Mouse (Mus musculus): ENCODE measurements around the gene Rccd1. TPM values are rescaled to one million over a fixed set of nuclear protein-coding genes. Genes with fewer than 3 reads are reported as not detected.

Gene Rccd1
- total RNA-seq, 2 experiments from 2014 or later = 4.7 to 6.8 TPM

DNA sequence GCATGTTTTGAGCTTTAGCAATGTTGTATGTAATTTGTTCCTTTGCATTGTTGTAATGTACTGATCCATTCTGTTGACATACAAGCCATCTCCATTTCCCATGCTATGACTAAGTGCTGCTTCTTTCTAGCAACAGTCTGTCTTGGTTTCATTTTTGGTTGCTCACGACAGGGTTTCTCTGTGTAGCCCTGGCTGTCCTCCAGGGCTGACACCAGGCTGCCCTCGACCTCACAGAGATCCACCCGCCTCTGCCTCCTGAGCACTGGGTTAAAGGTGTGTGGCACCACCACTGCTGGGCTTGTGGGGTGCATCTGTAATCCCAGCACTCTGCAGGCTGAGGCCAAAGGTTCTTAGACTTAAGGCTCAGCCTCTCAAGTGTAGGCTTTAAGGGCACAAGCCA lies 24.7 kb downstream of the Rccd1 start:
- no peak for DNase-seq

DNA sequence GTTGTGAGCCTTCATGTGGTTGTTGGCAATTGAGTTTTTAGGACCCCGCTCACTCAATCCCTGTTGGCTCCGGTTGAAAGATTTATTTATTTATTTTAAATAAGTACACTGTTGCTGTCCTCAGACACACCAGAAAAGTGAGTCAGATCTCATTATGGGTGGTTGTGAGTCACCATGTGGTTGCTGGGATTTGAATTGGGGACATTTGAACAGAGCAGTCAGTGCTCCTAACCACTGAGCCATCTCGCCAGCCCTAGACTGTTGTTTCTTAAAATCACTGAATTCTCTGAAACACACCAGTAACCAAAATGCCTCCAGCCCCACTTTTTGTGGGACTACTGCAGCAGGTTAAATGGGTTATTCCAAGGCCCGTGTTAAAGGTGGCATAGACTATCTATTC lies 25.5 kb downstream of the Rccd1 start:
- DNase-seq = no peak

DNA sequence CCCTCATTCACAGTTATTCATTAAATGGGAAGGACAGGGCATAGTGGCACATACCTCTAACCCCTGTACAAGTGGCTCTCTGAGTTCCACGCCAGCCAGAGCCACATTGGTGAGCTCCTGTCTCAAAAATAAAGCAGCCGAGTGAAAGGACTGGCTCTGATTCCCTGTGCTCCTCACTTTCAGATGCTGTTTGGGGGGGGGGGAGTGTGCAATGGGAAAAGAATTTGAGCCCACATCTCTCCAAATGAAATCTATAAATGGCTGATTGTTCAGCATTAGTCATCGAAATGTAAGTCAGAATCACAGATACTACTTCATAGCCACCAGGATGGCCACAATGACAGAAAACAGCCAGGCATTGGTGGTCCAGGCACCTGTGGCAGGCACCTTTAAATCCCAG lies 27.2 kb downstream of the Rccd1 start:
- no peak for DNase-seq

DNA sequence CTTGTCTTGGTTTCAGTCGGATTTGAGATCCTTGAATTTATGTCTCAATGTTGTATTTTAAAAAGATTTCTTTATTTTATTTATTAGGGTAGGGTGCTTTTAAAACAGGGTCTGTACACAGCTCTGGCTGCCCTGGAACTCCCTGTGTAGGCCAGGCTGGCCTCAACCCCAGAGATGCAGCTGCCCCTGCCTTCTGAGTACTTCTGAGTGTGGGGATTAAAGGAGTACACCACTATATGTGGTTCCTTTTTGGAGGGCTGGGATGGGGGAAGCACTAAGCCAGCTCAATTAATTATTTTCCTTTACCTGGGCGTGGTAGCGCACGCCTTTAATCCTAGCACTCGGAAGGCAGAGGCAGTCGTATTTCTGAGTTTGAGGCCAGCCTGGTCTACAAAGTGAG lies 27.8 kb downstream of the Rccd1 start:
- DNase-seq = no peak

DNA sequence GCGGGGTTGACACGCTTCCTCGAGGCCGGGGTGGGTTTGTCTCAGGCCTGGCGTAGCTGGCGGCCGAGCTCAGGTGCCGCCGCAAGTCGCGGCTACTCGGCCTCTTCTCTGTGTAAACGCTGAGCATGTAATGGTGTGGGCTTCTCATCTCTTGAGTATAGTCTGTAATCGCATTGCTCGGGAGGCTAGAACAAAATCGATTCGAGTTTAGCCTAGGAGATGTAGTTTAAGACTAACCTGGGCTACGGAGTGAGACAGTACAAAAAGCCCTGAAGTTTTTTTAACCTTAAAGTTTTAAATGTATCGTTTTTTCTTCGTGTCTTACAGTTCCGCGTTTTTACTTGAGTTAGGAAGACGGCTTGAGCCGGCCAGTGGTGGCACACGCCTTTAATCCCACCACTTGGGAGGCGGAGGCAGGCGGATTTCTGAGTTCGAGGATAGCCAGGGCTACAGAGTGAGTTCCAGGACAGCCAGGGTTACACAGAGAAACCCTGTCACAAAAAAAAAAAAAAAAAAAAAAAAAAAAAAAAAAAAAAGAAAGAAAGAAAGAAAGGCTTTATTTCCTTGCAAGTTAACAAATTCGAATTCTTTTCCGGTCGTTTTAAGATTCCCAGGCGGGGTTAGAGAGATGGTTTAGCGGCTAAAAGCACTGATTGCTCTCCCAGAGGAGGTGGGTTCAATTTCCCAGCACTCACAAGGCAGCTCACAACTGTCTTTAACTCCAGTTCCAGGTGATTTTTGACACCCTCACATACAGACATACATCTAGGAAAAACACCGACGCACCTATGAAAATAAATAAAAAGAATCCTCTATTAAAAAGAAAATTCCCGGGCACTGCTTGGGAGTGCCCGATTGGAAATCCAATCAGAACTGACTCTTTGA lies 29.2 kb downstream of the Rccd1 start:
- no peak for DNase-seq

DNA sequence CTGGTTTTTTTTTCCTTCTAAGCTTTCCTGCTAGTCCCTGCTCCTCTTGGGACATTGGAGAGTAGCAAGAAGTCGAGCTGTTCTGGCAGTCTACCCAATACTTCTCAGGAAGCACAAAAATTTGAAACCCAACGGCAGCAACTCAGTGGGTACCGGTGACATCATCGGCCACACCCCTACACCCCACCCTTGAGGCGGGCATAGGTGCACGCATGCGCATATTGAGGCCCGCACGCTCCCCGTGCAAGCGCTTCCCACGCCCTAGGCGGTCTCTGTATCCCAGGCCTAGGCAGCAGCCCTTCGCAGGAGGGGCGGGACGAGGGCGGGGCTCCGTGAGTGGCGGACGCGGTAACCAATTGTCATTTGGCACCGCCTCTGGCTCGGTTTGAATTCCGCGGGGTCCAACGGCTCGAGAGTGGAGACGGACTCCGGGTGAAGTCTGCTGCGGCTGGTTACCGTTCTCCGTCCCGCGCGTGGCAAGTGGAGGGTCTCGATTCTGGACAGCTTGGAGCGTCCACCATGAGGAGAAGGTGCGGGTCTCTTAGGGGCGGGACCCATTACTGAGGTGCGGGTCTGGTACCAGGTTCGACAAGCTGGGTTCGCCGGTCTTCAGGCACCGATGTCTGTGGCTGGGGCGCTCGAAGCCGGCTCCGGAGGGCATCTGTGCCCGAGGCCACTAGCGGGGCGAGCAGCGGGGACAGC lies 30.0 kb downstream of the Rccd1 start, which contains the start of gene Prc1:
Prc1 (plus strand) TSS at position 389 of the 702 bp plus-strand sequence.
- peak; percentile 99 for DNase-seq

DNA sequence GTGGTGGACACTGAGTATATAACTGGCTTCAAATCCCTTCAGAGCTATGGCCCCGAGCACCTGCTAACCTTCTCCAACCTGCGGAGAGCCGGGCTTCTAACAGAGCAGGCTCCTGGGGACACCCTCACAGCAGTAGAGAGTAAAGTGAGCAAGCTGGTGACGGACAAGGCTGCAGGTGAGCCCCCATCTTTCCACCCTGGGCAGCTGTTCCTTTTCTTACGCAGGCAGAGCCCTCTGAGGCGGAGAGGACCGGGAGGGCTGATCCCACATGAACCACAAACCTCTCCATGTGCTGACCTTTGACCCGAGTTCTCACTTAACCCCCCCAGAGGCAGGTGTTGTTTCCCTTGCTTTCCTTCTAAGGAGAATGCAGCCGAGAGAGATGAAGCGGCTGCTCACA lies 36.5 kb downstream of the Rccd1 start:
- DNase-seq = no peak

DNA sequence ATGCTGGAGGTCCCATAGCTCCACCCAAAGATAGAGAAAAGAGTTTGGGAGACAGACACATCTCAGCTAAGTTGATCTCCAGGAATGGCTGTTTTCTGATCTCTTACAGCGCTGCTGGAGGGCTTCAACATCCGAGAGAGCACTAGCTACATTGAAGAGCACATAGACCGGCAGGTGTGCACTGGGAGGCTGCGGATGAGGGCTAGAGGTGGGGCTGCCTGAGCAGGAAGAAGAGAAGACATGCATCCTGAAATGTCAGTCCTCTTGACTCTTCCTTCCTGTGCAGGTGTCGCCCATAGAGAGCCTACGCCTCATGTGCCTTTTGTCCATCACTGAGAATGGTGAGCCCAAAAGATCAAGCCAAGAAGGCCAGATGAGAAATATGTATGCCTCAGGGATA lies 38.5 kb downstream of the Rccd1 start:
- DNase-seq = no peak

DNA sequence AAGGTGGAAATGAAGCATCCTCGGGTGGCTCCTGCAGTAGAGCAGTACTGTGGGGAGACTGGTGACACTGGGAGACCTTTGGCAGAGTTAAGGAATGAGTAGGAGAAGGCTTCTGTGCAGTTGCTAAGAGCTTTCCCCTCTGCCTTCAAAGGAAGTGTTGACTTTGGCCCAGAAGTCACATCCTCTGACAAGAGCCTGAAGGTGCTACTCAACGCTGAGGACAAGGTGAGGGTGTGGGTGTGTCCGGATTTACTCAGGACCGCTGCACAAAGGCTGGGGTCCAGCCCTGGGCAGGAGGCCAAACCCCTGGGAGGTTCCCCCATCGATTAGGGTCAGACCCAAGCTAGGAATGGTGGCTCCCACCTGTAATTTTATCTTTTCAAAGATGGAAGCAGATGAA lies 39.9 kb downstream of the Rccd1 start:
- DNase-seq = no peak

DNA sequence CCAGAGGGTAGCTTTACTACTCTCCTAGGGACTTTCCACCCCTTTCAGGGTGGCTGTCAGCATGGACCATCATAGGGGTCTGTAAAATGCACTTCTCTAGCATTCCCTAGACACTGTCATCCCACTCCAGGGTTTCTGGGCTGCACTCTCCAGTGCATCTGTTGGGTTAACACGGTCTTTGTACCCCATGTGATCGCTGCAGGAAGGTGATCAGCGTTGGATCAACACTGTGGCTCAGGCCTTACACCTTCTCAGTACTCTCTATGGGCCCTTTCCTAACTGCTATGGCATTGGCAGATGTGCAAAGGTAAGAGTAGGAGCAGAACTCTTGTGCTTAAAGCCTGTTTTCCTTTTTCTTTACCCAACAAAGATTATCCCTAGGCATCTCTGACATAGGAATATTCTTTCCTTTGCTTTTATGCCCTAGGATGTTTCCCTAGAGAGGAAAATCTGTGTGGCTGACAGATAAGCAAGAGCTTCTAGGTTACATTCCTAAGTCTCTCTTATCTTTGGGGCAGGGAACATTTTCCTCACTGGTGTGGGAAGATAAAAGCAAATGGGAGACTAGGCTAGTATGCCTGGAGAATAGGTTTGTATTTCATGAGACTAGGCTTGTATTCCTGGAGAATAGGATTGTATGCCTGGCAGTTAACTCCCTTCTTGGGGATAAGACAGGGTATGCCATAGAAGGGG lies 40.9 kb downstream of the Rccd1 start:
- no peak for DNase-seq

DNA sequence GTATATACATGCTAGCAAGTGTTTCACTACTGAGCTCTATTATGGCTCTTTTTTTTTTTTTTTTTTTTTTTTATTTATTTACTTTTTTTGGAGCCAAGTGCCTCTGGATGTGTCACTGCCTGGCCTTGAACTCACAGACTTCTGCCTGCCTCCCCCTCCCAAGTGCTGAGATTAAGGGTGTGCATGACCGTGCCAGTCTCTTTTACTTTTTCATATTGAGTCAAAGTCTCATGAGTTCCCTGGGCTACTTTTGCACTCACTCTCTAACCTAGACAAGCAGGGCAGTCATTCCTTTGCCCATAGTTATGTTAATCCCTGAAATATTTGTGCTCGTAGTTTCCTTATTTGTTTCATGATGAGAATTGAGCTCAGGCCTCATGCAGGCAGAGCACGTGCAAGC lies 42.6 kb downstream of the Rccd1 start:
- no peak for DNase-seq

DNA sequence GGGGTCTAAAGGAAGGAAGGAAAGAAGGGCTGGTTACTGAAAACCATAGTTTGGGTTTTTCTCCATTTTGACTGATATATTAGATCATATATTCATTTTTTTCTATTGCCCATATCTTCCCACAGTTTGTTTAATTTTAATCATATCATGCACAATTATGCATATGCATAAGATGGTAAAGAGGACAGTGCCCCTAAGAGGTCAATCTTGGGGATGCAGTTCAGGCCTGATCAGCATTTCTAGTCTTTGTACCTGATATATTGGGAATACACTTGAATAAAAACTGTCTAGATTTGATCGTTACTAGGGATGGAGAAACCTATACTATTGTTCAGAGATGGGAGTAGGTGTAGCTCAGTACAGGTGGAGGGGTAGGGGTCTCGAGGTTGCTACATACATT lies 43.3 kb downstream of the Rccd1 start:
- DNase-seq = no peak

DNA sequence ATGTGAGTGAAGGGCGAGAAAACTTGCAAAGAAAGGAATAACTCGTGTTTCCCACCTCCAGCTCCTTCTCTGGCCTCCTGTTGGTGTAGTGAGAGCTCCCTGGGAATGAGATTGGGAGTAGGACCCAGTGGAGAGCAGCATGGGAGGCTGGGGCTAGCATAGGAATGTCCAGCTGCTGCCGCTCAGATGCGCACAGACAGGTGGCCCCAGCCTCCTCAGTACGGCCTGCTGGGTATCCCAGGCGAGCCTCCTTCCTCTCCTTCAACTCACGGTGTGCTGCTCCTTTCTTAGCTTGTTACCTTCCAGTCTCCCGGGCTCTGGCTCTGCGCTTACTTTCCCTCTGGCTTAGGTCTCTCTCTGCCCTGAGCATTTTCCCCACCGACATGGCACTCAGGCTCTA lies 44.2 kb downstream of the Rccd1 start:
- no peak for DNase-seq

DNA sequence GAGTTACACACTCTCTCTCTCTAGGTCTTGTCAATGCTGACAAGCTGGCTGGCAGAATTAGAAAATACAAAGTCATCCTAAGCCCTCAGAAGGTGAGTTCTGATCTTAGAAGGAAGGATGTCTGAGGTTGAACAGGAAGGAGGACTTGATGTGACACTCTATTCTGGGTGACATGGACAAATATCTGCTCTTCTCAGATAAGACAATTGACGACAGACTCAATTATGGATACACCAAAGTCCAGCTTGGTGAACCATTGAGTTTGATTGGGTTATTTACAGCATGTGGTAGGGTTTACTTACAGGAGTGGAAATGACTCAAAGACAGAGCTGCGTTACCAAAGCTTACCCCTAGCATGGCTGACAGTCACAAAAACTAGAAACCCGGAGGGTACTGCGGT lies 47.9 kb downstream of the Rccd1 start:
- no peak for DNase-seq

DNA sequence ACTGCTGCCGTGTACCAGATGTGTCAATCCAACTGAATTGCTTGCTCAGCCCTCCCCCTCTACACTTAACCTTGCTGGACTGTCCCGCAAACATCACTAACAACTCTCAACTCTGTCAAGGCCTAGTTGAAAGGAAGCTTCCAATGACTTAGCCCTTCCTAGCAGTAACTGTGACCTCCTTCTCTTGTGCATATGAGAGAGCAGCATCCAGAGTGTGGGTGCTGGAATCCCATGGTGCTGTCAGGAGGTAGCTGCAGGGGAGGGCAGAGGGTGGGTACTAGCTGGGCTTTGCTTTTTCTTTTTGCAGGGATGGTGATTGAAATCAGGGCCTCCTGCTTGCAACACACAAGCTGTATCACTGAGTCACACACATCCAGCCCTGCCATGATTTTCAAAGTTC lies 50.8 kb downstream of the Rccd1 start:
- no peak for DNase-seq

DNA sequence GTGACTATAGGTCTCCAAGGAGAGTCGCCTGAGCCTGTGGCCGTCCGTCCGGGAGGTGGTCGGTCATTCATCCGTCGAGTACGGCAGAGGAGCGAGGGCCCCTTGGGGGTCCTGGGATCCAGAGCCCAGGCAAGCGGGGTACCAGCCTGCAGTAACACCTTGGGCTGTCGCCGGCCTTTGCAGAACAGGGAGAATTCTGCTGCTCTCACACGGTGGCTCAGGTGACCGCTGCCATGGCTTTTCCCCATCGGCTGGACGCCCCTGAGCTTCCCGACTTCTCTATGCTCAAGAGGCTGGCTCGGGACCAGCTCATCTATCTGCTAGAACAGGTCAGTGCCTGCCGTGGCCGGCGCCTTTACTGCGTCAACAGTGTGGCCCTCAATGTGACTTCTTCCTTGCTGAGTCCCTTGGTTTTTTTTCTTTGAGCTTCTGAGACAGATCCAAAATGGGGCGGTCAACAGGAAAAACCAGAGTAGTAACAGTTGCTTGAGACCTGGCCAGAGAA lies 54.5 kb downstream of the Rccd1 start:
- no peak for DNase-seq

DNA sequence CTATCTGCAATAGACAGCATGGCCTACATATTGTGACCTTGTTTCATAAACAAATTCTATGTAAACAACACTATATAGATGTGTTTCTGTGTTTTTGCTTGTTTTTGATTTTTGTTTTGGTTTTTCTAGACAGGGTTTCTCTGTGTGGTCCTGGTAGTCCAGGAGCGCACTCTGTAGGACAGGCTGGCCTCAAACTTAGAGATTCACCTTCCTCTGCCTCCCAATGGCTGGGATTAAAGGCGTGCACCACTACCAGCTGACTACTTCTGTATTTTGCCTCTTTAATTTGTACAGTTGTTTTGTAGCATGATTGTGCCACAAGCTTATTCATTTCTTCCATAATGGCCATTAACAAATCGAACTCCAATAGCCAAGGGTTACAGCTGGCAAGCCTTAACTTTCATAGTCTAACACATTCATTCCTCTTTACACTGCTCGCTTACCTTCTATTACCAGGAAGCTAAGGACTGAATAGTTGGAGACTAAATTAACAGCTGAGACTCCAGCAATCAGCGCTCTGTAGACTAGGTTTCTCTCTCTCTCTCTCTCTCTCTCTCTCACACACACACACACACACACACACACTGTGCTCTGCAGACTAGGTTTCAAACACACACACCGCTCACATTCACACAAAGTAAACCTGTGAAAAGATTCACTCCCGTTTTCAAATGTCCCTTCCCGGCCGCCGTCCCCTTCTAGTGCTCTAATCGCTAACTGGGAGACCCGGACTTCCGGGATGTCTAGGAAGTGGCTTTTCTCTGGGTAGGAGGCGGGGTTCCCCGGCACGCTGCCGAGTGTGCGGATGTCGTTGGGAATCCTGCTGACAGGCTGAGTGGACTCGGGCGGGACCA lies 55.1 kb downstream of the Rccd1 start, which contains the start of gene Vps33b:
Vps33b (plus strand) TSS at position 753 of the 854 bp plus-strand sequence.
- DNase-seq = peak; percentile 97 to 99

DNA sequence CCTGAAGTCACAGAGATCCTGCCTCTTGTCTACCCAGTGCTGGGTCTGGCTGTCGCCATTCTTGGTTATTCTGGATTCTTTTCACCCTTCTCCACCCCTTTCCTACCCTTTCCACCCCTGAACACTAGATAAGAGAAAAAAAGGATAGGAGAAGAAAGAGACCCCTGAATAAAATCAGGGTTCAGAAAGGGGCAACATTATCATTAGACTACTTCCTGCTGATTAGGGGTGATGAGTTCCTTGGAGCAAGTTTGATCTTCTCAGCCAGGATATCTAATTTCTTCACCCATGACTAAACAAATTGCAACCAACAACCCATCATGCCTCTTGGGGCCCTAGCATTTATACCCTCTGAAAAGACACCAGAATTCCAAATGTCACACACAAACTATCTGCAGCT lies 56.5 kb downstream of the Rccd1 start:
- DNase-seq = no peak

DNA sequence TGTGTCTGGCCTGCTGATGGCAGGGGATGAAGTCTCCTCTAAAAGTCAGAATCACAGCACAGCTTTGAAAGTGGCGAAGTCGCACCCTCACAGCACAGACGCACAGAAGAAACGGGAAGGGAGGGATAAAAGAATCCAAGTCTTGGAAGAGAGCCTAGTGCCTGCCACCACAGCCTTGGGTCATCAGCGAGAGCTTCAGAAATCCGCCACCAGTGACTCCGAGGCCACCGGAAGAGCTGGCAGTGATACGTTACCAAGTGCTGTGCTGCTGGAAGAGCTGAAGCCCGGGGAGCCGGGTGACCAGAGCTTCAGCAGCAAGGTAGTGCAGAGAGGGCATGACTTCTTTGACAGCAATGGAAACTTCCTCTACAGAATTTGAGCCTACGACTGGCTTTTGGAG lies 59.6 kb downstream of the Rccd1 start:
- no peak for DNase-seq

DNA sequence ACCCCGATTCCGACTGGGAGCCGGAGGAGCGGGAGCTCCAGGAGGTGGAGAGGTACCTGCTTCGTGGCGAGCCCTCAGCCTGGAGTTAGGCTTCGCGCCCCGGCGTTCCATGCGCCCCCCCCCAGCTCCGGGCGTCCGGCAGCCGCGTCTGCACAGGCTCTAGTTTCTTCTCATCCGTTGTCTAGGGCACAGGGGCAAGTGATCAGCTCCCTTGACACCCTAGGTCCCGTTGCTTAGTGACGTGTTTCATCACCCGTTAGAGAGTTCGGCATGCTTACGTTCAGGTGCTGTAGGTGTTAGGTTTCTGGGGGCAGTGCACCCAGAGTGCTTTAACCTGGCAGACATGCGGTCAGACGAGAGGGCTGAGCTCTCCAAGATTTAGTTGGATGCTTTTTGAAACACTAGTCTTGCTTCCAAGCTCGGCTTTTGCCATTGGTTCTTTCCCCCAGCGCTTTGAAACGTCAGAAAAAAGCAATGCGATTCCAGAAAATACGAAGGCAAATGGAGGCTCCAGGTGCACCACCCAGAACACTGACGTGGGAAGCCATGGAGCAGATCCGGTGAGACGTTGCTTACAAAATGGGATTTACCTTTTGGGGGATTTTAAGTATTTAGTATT lies 62.8 kb downstream of the Rccd1 start:
- no peak for DNase-seq
